Mouse (Mus musculus): ENCODE data around the gene Add2. TPM values are rescaled to one million over a fixed set of nuclear protein-coding genes. Genes with fewer than 3 reads are reported as not detected.

The Add2 gene
- total RNA-seq, 2 experiments from 2014 or later: 220 to 232 TPM

GRCm38 (mm10) chr6:86115843-86116242, 87.4 kb downstream of the Add2 start:
- peak; percentile 61 to 62 for DNase-seq (ENCODE audit: low spot score in 2 of 2)
- intact Hi-C loops (cut with DNase I): no loop called here

GRCm38 (mm10) chr6:86123057-86123456, 94.6 kb downstream of the Add2 start:
- DNase-seq (ENCODE audit: low spot score in 2 of 2): no peak
- intact Hi-C loops (cut with DNase I): no loop called here

- DNase-seq (ENCODE audit: low spot score in 2 of 2): no peak
- intact Hi-C loops (cut with DNase I): no loop called here
Observed at GRCm38 (mm10) chr6:86125761-86126160, 97.3 kb downstream of the Add2 start.

GRCm38 (mm10) chr6:86126953-86127581, 98.6 kb downstream of the Add2 start:
- intact Hi-C loops (cut with DNase I): loop anchor here (1.0 kb wide), 1 partner anchor 238 kb away; the partner anchor contains the start of gene Fam136a
- peak; percentile 52 to 56 for DNase-seq (ENCODE audit: low spot score in 2 of 2)

- no peak for DNase-seq (ENCODE audit: low spot score in 2 of 2)
- intact Hi-C loops (cut with DNase I): no loop called here
Observed at GRCm38 (mm10) chr6:86128504-86128903, 100.0 kb downstream of the Add2 start.

- intact Hi-C loops (cut with DNase I): no loop called here
- no peak for DNase-seq (ENCODE audit: low spot score in 2 of 2)
Observed at GRCm38 (mm10) chr6:86129872-86130498, 101.5 kb downstream of the Add2 start.

GRCm38 (mm10) chr6:86133882-86134281, 105.4 kb downstream of the Add2 start:
- intact Hi-C loops (cut with DNase I): no loop called here

GRCm38 (mm10) chr6:86136206-86136605, 107.7 kb downstream of the Add2 start:
- DNase-seq (ENCODE audit: low spot score in 2 of 2): no peak
- intact Hi-C loops (cut with DNase I): no loop called here

More at GRCm38 (mm10) chr6:86133882-86134281, 105.4 kb downstream of the Add2 start:
- no peak for DNase-seq (ENCODE audit: low spot score in 2 of 2)

GRCm38 (mm10) chr6:86141284-86141683, 112.8 kb downstream of the Add2 start:
- no peak for DNase-seq (ENCODE audit: low spot score in 2 of 2)
- intact Hi-C loops (cut with DNase I): no loop called here

- intact Hi-C loops (cut with DNase I): no loop called here
- DNase-seq (ENCODE audit: low spot score in 2 of 2): peak in 1 of 2 experiments; percentile 28
Observed at GRCm38 (mm10) chr6:86141820-86142219, 113.3 kb downstream of the Add2 start.

- intact Hi-C loops (cut with DNase I): no loop called here
Observed at GRCm38 (mm10) chr6:86144986-86145385, 116.5 kb downstream of the Add2 start.

GRCm38 (mm10) chr6:86148518-86148917, 120.0 kb downstream of the Add2 start:
- intact Hi-C loops (cut with DNase I): no loop called here
- DNase-seq (ENCODE audit: low spot score in 2 of 2): no peak

More at GRCm38 (mm10) chr6:86144986-86145385, 116.5 kb downstream of the Add2 start:
- no peak for DNase-seq (ENCODE audit: low spot score in 2 of 2)

- intact Hi-C loops (cut with DNase I): no loop called here
- DNase-seq (ENCODE audit: low spot score in 2 of 2): no peak
Observed at GRCm38 (mm10) chr6:86149001-86149400, 120.5 kb downstream of the Add2 start.

GRCm38 (mm10) chr6:86152676-86153075, 124.2 kb downstream of the Add2 start:
- no peak for DNase-seq (ENCODE audit: low spot score in 2 of 2)
- intact Hi-C loops (cut with DNase I): no loop called here

- no peak for DNase-seq (ENCODE audit: low spot score in 2 of 2)
- intact Hi-C loops (cut with DNase I): no loop called here
Observed at GRCm38 (mm10) chr6:86153436-86153990, 125.0 kb downstream of the Add2 start.

GRCm38 (mm10) chr6:86154006-86154405, 125.5 kb downstream of the Add2 start:
- DNase-seq (ENCODE audit: low spot score in 2 of 2): no peak
- intact Hi-C loops (cut with DNase I): no loop called here

- intact Hi-C loops (cut with DNase I): no loop called here
- no peak for DNase-seq (ENCODE audit: low spot score in 2 of 2)
Observed at GRCm38 (mm10) chr6:86154481-86154880, 126.0 kb downstream of the Add2 start.

- no peak for DNase-seq (ENCODE audit: low spot score in 2 of 2)
- intact Hi-C loops (cut with DNase I): no loop called here
Observed at GRCm38 (mm10) chr6:86157253-86158234, 129.1 kb downstream of the Add2 start.

GRCm38 (mm10) chr6:86160878-86161277, 132.4 kb downstream of the Add2 start:
- no peak for DNase-seq (ENCODE audit: low spot score in 2 of 2)
- intact Hi-C loops (cut with DNase I): no loop called here

GRCm38 (mm10) chr6:86161586-86161985, 133.1 kb downstream of the Add2 start:
- intact Hi-C loops (cut with DNase I): no loop called here
- DNase-seq (ENCODE audit: low spot score in 2 of 2): no peak

Data from left cerebral cortex, postnatal 36 days (tissue).